Mouse (Mus musculus): ENCODE measurements around the gene Ptx4. TPM values are rescaled to one million over a fixed set of nuclear protein-coding genes. Genes with fewer than 3 reads are reported as not detected.

Ptx4 gene
- polyA plus RNA-seq, 1 experiment from 2014 or later, result not detected

DNA sequence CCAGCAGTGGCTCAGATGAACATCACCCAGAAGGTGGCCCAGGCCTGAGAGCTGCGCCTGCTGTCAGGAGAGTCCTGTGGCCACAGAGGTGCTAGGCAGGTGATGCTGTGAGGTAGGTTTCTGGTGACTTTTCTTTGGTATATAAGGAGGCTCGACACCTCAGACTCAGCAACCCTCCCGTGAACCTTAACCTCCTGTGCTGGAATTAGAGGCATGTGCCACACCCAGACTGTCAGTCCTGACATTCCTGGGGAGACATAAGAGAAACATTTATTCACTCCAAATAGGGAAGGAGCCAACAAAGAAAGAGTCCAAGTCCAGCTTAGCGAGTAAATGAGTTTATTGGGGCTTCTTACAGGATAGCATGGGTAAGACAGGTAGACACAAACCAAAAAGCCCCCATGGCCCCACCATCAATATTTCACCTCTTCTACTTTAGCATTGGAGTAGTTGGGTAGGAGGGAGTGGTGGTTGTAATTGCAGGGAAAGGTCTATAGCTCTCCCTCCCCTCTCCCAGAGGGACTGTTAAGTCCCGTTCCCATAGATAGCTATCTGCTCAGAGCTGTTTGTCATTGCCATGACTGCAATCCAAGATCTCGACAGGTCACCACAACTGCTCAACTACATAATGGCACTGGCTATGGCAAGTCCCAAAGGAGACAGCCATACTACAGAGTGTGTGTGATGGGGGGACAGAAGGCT lies 45.6 kb downstream of the Ptx4 start:
- ATAC-seq, result no peak
- Histone ChIP-seq H3K27me3 (ENCODE audit: insufficient read depth, low read length) (no peaks in the 10 kb centered on the region), H3K4me3 (ENCODE audit: low read depth, low read length) (no peak overlapping the region), H3K9ac (replicated peaks) (no peak overlapping the region), H3K36me3 (replicated peaks; ENCODE audit: insufficient read depth, low read length) (peaks cover 2% of the 10 kb centered on the region; the same call in 1 of the 2 replicates), H3K27ac (ENCODE audit: low read depth) (no peak overlapping the region), H3K9me3 (ENCODE audit: low read length) (no peaks in the 10 kb centered on the region), H3K4me2 (ENCODE audit: low read depth, low read length) (no peak overlapping the region), H3K4me1 (ENCODE audit: insufficient read depth) (no peaks in the 10 kb centered on the region)
- TF ChIP-seq CTCF (IDR thresholded peaks at IDR 0.05; ENCODE audit: low read depth) (no peak), EP300 (IDR thresholded peaks at IDR 0.05; ENCODE audit: low read depth) (no peak)
- DNase-seq, result no peak
- WGBS (ENCODE audit: insufficient replicate concordance), result 50% methylated on average over 6 of the region's 6 CpGs

DNA sequence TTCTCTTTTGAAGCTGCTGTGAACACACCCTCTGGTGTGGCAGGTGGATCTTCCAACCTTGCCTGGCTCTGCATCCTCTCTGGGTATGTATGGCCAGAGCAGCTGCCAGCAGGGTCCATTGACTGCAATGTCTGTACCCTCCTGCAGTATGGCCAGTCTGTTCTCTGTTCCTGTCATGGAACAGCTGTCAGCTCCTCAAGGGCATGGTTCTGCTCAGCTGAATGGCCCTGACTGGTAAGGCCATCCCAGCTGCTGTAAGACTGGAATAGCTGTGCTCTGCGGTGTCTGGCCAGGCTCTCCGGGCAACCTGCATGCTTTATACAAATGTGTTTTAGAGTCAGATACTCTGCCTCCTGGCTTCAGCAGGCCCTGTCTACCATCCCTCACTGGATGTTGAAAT lies 49.1 kb downstream of the Ptx4 start:
- no peak overlapping the region for H3K4me2 ChIP-seq (ENCODE audit: low read depth, low read length)
- ATAC-seq, result no peak
- H3K4me1 ChIP-seq (ENCODE audit: insufficient read depth), result no peaks in the 10 kb centered on the region
- H3K4me3 ChIP-seq (ENCODE audit: low read depth, low read length), result no peak overlapping the region
- 82% methylated on average over 2 of the region's 2 CpGs for WGBS (ENCODE audit: insufficient replicate concordance)
- DNase-seq, result no peak
- TF ChIP-seq CTCF (IDR thresholded peaks at IDR 0.05; ENCODE audit: low read depth) (no peak), EP300 (IDR thresholded peaks at IDR 0.05; ENCODE audit: low read depth) (no peak)
- no peaks in the 10 kb centered on the region for H3K27me3 ChIP-seq (ENCODE audit: insufficient read depth, low read length)
- H3K36me3 ChIP-seq (replicated peaks; ENCODE audit: insufficient read depth, low read length), result no peaks in the 10 kb centered on the region
- H3K9ac ChIP-seq (replicated peaks), result no peak overlapping the region
- H3K9me3 ChIP-seq (ENCODE audit: low read length), result no peaks in the 10 kb centered on the region
- H3K27ac ChIP-seq (ENCODE audit: low read depth), result no peak overlapping the region

DNA sequence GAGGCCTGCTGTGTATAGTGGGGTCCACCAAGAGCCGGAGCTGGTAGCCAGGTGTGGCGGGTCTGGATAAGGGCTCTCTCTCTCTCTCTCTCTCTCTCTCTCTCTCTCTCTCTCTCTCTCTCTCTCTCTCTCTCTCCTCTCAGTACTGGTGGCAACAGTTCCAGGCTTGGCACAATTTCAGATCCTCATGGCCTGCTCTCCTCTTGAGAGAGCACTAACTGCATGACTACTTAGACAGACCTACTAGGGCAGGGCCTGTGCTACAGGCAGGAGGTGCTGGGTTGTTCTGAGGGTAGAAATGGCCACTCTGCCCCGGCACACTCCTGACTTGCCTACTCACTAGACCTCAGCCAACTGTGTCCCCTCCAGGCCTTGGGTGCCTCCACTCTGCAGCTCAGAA lies 52.0 kb downstream of the Ptx4 start:
- H3K4me3 ChIP-seq (ENCODE audit: low read depth, low read length), result no peak overlapping the region
- H3K9me3 ChIP-seq (ENCODE audit: low read length), result no peaks in the 10 kb centered on the region
- 0 out of 2 replicates have a peak, but pooled peaks cover 2% of the 10 kb centered on the region for H3K4me1 ChIP-seq (ENCODE audit: insufficient read depth)
- no peaks in the 10 kb centered on the region for H3K27me3 ChIP-seq (ENCODE audit: insufficient read depth, low read length)
- no peaks in the 10 kb centered on the region for H3K36me3 ChIP-seq (replicated peaks; ENCODE audit: insufficient read depth, low read length)
- 71% methylated on average over 3 of the region's 3 CpGs for WGBS (ENCODE audit: insufficient replicate concordance)
- H3K9ac ChIP-seq (replicated peaks), result no peak overlapping the region
- ATAC-seq (no peak), DNase-seq (no peak)
- no peak overlapping the region for H3K4me2 ChIP-seq (ENCODE audit: low read depth, low read length)
- H3K27ac ChIP-seq (ENCODE audit: low read depth), result no peak overlapping the region
- TF ChIP-seq EP300 (IDR thresholded peaks at IDR 0.05; ENCODE audit: low read depth) (no peak), CTCF (IDR thresholded peaks at IDR 0.05; ENCODE audit: low read depth) (no peak)

Other genes starting within 250 kb of the Ptx4 start
- gene Nubp2, start 234.4 kb upstream of the Ptx4 start, polyA plus RNA-seq (2015; fragmentation: Nextera tagmentation; extraction: Ambion mirVana), result 41.5 and 46.4 TPM in 2 replicates
- gene Spsb3, start 234.1 kb upstream of the Ptx4 start, polyA plus RNA-seq (2015; fragmentation: Nextera tagmentation; extraction: Ambion mirVana), result 43.5 and 45.5 TPM in 2 replicates
- gene Eme2, start 225.7 kb upstream of the Ptx4 start, polyA plus RNA-seq (2015; fragmentation: Nextera tagmentation; extraction: Ambion mirVana), result 11.3 and 11.9 TPM in 2 replicates
- 99.6 and 101 TPM in 2 replicates for gene Mrps34, start 225.6 kb upstream of the Ptx4 start, polyA plus RNA-seq (2015; fragmentation: Nextera tagmentation; extraction: Ambion mirVana)
- 37.1 and 37.8 TPM in 2 replicates for gene Nme3, start 224.3 kb upstream of the Ptx4 start, polyA plus RNA-seq (2015; fragmentation: Nextera tagmentation; extraction: Ambion mirVana)
- gene Mapk8ip3, start 183.8 kb upstream of the Ptx4 start, polyA plus RNA-seq (2015; fragmentation: Nextera tagmentation; extraction: Ambion mirVana), result 4.0 and 4.5 TPM in 2 replicates
- 22.4 and 25.1 TPM in 2 replicates for gene Jpt2, start 160.1 kb upstream of the Ptx4 start, polyA plus RNA-seq (2015; fragmentation: Nextera tagmentation; extraction: Ambion mirVana)
- gene Cramp1l, start 105.0 kb upstream of the Ptx4 start, polyA plus RNA-seq (2015; fragmentation: Nextera tagmentation; extraction: Ambion mirVana), result 1.4 and 1.8 TPM in 2 replicates
- 36.9 and 42.7 TPM in 2 replicates for gene Ift140, start 104.7 kb upstream of the Ptx4 start, polyA plus RNA-seq (2015; fragmentation: Nextera tagmentation; extraction: Ambion mirVana)
- gene Tmem204, start 37.2 kb upstream of the Ptx4 start, polyA plus RNA-seq (2015; fragmentation: Nextera tagmentation; extraction: Ambion mirVana), result 8.3 and 9.4 TPM in 2 replicates
- 5.3 and 5.7 TPM in 2 replicates for gene Telo2, start 4.8 kb upstream of the Ptx4 start, polyA plus RNA-seq (2015; fragmentation: Nextera tagmentation; extraction: Ambion mirVana)
- 7.3 and 8.6 TPM in 2 replicates for gene Clcn7, start 12.6 kb downstream of the Ptx4 start, polyA plus RNA-seq (2015; fragmentation: Nextera tagmentation; extraction: Ambion mirVana)
- not detected in 2 replicates for gene Ccdc154, start 41.7 kb downstream of the Ptx4 start, polyA plus RNA-seq (2015; fragmentation: Nextera tagmentation; extraction: Ambion mirVana)
- not detected in 2 replicates for gene Gm38655, start 54.7 kb downstream of the Ptx4 start, polyA plus RNA-seq (2015; fragmentation: Nextera tagmentation; extraction: Ambion mirVana)
- 15.6 and 15.8 TPM in 2 replicates for gene BC003965, start 63.8 kb downstream of the Ptx4 start, polyA plus RNA-seq (2015; fragmentation: Nextera tagmentation; extraction: Ambion mirVana)
- gene Unkl, start 67.6 kb downstream of the Ptx4 start, polyA plus RNA-seq (2015; fragmentation: Nextera tagmentation; extraction: Ambion mirVana), result 2.3 and 3.4 TPM in 2 replicates
- gene Gnptg, start 119.4 kb downstream of the Ptx4 start, polyA plus RNA-seq (2015; fragmentation: Nextera tagmentation; extraction: Ambion mirVana), result 21.2 and 22.8 TPM in 2 replicates
- 19.1 and 19.7 TPM in 2 replicates for gene Tsr3, start 119.4 kb downstream of the Ptx4 start, polyA plus RNA-seq (2015; fragmentation: Nextera tagmentation; extraction: Ambion mirVana)
- gene Baiap3, start 135.6 kb downstream of the Ptx4 start, polyA plus RNA-seq (2015; fragmentation: Nextera tagmentation; extraction: Ambion mirVana), result 0.54 and 0.58 TPM in 2 replicates
- gene Ube2i, start 153.9 kb downstream of the Ptx4 start, polyA plus RNA-seq (2015; fragmentation: Nextera tagmentation; extraction: Ambion mirVana), result 155 and 164 TPM in 2 replicates
- gene Prss34, start 177.6 kb downstream of the Ptx4 start, polyA plus RNA-seq (2015; fragmentation: Nextera tagmentation; extraction: Ambion mirVana), result 11.1 and 15.4 TPM in 2 replicates
- not detected in 2 replicates for gene Prss28, start 187.9 kb downstream of the Ptx4 start, polyA plus RNA-seq (2015; fragmentation: Nextera tagmentation; extraction: Ambion mirVana)
- gene Prss29, start 197.9 kb downstream of the Ptx4 start, polyA plus RNA-seq (2015; fragmentation: Nextera tagmentation; extraction: Ambion mirVana), result not detected in 2 replicates
- gene Tpsab1, start 224.8 kb downstream of the Ptx4 start, polyA plus RNA-seq (2015; fragmentation: Nextera tagmentation; extraction: Ambion mirVana), result 0.06 TPM in 1 of 2 replicates, not detected in the other
- 0.75 and 1.6 TPM in 2 replicates for gene Tpsb2, start 245.5 kb downstream of the Ptx4 start, polyA plus RNA-seq (2015; fragmentation: Nextera tagmentation; extraction: Ambion mirVana)
- gene Tpsg1, start 248.5 kb downstream of the Ptx4 start, polyA plus RNA-seq (2015; fragmentation: Nextera tagmentation; extraction: Ambion mirVana), result 0.21 TPM in 1 of 2 replicates, not detected in the other